Mouse (Mus musculus) adrenal gland, postnatal 36 days (tissue): ENCODE measurements at regions not wholly inside any gene's neighbourhood (a gene's known extent, or its start where the extent isn't known, plus 50 kb on each side); places are given as distances from the start of the nearest gene placed in this dataset.

ENCODE experiments used
- DNase-seq, 2 experiments: peaks; one replicate each; pipeline ENCODE4 v3.0.0; 2021; ENCODE audit warnings: mixed read lengths in 1 of 2

DNA sequence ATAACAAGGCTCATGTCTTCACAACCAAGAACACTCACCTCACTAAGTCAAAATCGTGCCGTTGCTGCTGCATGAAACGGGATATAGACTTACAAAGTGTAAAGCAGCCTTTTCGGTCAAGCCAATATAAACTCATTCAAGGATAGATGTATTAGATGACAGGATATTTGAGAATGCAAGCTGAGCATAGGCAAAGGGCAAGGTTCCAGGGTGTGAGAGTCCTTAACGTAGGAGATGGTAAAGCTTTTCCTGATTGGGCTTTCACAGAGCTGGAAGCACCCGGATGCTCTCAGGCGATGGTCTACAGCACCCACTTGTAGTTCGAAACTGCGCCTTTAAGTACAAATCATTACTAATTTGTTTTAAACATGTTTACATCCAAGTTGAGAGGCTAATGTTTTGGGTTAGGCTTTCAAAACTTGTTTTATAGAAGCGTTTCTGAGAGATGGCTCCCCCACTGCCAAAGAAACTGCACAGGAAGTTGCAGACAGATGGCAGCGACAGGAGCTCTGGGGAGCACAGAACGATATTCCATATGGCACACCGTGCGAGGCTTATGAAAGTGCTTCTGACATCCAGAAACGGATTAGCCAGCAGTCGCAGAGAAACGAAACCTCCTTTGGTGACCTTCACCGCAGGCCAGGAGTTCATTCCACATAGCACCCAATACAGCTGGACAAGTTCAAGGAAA is 54.1 kb upstream of the Rell1 start:
- peak; percentile 35 to 54 for DNase-seq

DNA sequence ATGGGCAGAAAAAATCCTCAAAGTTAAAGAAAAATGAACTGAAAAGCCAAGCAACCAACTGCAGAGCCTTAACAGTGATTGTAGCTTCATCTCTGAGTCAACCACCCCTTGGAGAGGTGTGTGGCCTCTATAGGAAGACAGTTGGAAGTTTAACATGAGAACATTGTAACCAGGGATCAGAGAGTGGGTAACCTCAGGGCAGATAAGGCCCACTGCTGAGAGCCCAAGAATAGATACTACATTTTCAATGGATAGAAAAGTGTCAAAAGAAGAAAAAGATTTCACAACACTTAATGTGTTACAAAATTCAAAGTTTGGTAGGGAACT is 54.6 kb upstream of the Rell1 start:
- no peak for DNase-seq

DNA sequence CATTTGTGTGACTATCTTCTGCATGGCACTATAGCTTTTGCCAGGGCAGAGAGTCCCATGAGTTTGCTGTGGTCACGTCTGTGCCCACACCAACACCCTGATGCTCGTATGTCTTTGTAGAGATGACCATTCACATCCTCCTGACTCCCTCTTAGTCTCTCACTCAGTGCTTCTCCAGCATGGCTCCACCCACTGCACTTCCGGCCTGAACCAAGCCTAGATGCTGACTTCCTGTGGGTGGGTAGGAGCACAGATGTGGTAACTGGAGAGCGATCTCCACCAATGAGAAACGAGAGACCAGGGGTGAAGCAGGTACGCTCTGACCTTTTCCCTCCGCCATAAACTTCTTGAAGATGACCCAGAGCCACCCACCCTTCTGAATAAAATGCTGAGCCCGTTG is 55.7 kb upstream of the Rell1 start:
- DNase-seq: no peak

- DNase-seq: no peak
Measured at GRCm38 (mm10) chr5:64027733-64028132, 59.0 kb upstream of the Rell1 start.

GRCm38 (mm10) chr5:64029622-64030145 is 61.0 kb upstream of the Rell1 start:
- DNase-seq: no peak

DNA sequence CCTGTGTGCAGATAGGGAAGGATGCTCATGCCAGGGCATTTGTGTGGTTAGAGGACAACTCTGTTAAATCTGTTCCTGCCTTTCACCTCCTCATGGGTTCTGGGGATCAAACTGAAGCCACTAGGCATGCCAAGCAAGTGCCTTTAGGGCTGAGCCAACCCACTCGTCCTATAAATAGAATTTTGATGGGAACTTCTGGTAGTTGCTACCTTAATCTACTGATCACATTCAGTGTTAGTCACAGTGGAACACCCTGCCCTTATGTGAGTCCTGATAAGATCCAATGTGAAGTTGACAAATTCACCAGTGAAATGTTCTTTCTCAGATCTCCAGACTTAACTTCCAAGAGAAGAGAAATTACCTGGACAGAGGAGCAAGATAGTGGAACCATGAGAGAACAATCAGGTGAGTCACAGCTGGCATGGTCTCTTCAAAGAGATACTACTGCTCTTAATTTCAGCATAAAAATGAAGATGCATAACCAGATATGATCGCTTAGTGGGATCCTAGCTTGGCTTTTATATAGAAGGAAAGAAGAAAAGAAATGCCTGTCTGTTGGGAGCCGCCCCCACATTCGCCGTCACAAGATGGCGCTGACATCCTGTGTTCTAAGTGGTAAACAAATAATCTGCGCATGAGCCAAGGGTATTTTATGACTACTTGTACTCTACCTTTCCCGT is 61.7 kb upstream of the Rell1 start:
- DNase-seq: no peak

DNA sequence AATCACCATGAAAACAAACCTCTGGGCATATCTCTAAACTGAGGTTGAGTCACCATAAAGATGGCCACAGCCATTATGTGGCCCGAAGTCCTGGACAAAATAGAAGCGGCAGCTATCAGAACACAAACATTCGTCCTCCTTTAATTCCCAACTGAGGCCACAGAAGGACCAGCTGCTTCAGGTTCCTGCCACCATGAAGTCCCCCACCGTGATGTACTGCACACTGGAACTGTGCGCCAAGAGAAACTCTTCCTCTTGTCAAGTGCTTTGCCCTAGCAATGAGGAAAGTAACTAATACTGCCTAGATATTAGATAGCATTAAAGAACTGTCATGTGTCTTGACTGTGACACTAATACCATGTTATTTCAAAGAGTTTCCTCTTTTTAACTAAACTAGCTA is 54.4 kb upstream of the Pgm2 start:
- no peak for DNase-seq

- DNase-seq: no peak
Measured at GRCm38 (mm10) chr5:64040676-64041075, 52.1 kb upstream of the Pgm2 start.
